25 mouse cellular contexts compared by ENCODE assay signal in the genomic region with DNA sequence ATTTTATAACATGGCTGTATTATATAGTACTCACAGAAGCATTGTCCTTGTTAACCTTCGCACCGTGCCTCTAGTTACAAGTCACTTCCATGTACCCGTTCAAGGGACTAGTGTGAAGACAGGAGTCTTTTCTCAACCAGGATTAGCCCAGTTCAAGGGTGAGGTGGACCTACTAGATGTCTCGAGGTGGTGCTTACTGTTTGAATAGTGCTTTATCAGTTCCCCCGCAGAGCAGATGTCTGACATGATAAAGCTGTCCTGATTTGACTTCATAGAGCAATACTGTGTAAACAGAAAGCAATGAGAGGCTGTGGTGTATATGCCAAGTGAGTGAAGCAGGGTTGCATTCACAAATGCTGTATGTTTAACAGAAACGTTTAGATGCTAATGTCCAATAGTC. TPM values are rescaled to one million over a fixed set of nuclear protein-coding genes. Genes with fewer than 3 reads are reported as not detected.
DNase-seq lines count a peak whose midpoint lies in the region; ATAC-seq and TF ChIP-seq lines count a peak whose summit lies in the region.
"Had no signal": no experiment of that assay in that cellular context is flagged by ENCODE, and none has a peak within 500 bp of the region (broad histone marks: within the 10 kb centered on the region; RNA-seq: fewer than 3 reads in every experiment).

No protein-coding gene starts in this region.

- no peak for TF ChIP-seq RAD21 in MEL (IDR thresholded peaks at IDR 0.05; ENCODE audit: low read depth, low read length)

- H3K27ac ChIP-seq in liver, embryonic 14.5 days, result no peak overlapping the region
- no peak overlapping the region for H3K27ac ChIP-seq in MEL (ENCODE audit: control insufficient read depth, low read depth, low read length)
- no peak overlapping the region for H3K27ac ChIP-seq in liver, embryonic 16.5 days (ENCODE audit: low read length)
- H3K27ac ChIP-seq in left cerebral cortex, adult 2 months, result no peak overlapping the region
- H3K27ac ChIP-seq: forebrain, embryonic 10.5 days; forebrain, embryonic 13.5 days; gastrocnemius, adult 2 months; hindbrain, embryonic 10.5 days; hindbrain, embryonic 13.5 days had no signal

- 0 out of 4 replicates have a peak, but pooled peaks cover 0 to 2% of the 10 kb centered on the region in 2 experiments for H3K4me1 ChIP-seq in liver, embryonic 14.5 days (replicated peaks; ENCODE audit: control insufficient read depth in 2 of 2, insufficient read depth in 2 of 2, low read length in 1 of 2)
- peaks cover 7 to 21% of the 10 kb centered on the region in 2 experiments for H3K4me1 ChIP-seq in MEL (ENCODE audit: control insufficient read depth in 1 of 2, insufficient read depth in 2 of 2, low read length in 2 of 2)
- no peaks in the 10 kb centered on the region for H3K4me1 ChIP-seq in liver, embryonic 16.5 days (ENCODE audit: control insufficient read depth, low read depth, low read length)
- H3K4me1 ChIP-seq: forebrain, embryonic 10.5 days; forebrain, embryonic 13.5 days; hindbrain, embryonic 10.5 days; hindbrain, embryonic 13.5 days had no signal

- no peak for DNase-seq in liver, embryonic 14.5 days (ENCODE audit: low read depth in 3 of 3, low spot score in 3 of 3)
- DNase-seq in liver (no peak), MEL (ENCODE audit: low read depth, low spot score) (no peak)
- DNase-seq in right cerebral cortex, adult 18-20 months, result no peak
- no peak for DNase-seq in left cerebral cortex, adult 2 months (ENCODE audit: extremely low spot score in 1 of 2, low spot score in 2 of 2)
- DNase-seq in layer of hippocampus, postnatal 36 days, result no peak
- DNase-seq: adrenal gland, adult 2 months; adrenal gland, postnatal 14 days; cerebellum, adult 11-12 months; cerebellum, adult 8-10 months; cerebellum, postnatal 10 days; cerebellum, postnatal 36 days; embryo, embryonic 11 days; gastrocnemius, adult 2 months; gastrocnemius, postnatal 14 days; heart, adult 11 months; heart, postnatal 36 days had no signal

- whole genome bisulfite sequencing in liver, embryonic 14.5 days (ENCODE audit: insufficient replicate concordance), result 60% methylated on average over 6 of the region's 6 CpGs
- 55% methylated on average over 6 of the region's 6 CpGs for WGBS in liver, embryonic 16.5 days (ENCODE audit: insufficient replicate concordance)

- no peaks in the 10 kb centered on the region for H3K9me3 ChIP-seq in liver, embryonic 14.5 days (ENCODE audit: control insufficient read depth, low read length)
- no peaks in the 10 kb centered on the region for H3K9me3 ChIP-seq in MEL (replicated peaks; ENCODE audit: insufficient read depth, low read length)
- H3K9me3 ChIP-seq in liver, embryonic 16.5 days (replicated peaks; ENCODE audit: control insufficient read depth, low read length), result no peaks in the 10 kb centered on the region
- H3K9me3 ChIP-seq: forebrain, embryonic 10.5 days; forebrain, embryonic 13.5 days; hindbrain, embryonic 10.5 days; hindbrain, embryonic 13.5 days had no signal

- no peak for TF ChIP-seq POLR2A in MEL (IDR thresholded peaks at IDR 0.05; ENCODE audit: control insufficient read depth in 1 of 2, insufficient read depth in 1 of 2, low read depth in 1 of 2, low read length in 2 of 2, poor library complexity in 1 of 2)

- H3K27me3 ChIP-seq in liver, embryonic 14.5 days (ENCODE audit: control insufficient read depth, insufficient read depth, low read length), result no peaks in the 10 kb centered on the region
- H3K27me3 ChIP-seq in MEL (ENCODE audit: control insufficient read depth in 1 of 2, insufficient read depth in 2 of 2, low read length in 2 of 2), result no peaks in the 10 kb centered on the region
- H3K27me3 ChIP-seq in liver, embryonic 16.5 days (ENCODE audit: control insufficient read depth, insufficient read depth, low read depth, low read length), result no peaks in the 10 kb centered on the region
- H3K27me3 ChIP-seq: forebrain, embryonic 13.5 days; hindbrain, embryonic 13.5 days had no signal

- H3K4me2 ChIP-seq in liver, embryonic 14.5 days (ENCODE audit: low read depth), result no peak overlapping the region
- H3K4me2 ChIP-seq in liver, embryonic 16.5 days (ENCODE audit: low read depth, low read length), result no peak overlapping the region
- H3K4me2 ChIP-seq: forebrain, embryonic 13.5 days; heart, embryonic 11.5 days; hindbrain, embryonic 13.5 days had no signal

- TF ChIP-seq CTCF in liver, embryonic 14.5 days (IDR thresholded peaks at IDR 0.05; ENCODE audit: low read depth), result no peak
- no peak for TF ChIP-seq CTCF in MEL (IDR thresholded peaks at IDR 0.05 in 2 of 3, conservative IDR thresholded peaks at IDR 0.05 in 1 of 3; ENCODE audit: control insufficient read depth in 1 of 3, insufficient read depth in 1 of 3, low read depth in 2 of 3, low read length in 3 of 3, poor library complexity in 1 of 3, severe bottlenecking in 1 of 3)
- no peak for TF ChIP-seq CTCF in left cerebral cortex, adult 2 months (IDR thresholded peaks at IDR 0.05)

- intact Hi-C loops in left cerebral cortex, adult 2 months (cut with DNase I), result no loop called here

- TF ChIP-seq EP300 in liver, embryonic 14.5 days (IDR thresholded peaks at IDR 0.05; ENCODE audit: low read depth), result peak; percentile 26; the same call in 1 of the 2 replicates
- peak in 1 of 2 experiments; percentile 63; a peak in 2 of 4 replicates for TF ChIP-seq EP300 in MEL (IDR thresholded peaks at IDR 0.05; ENCODE audit: low read depth in 1 of 2, low read length in 2 of 2)

- H3K4me3 ChIP-seq in liver, embryonic 14.5 days (ENCODE audit: insufficient read depth in 1 of 2, low read depth in 2 of 2, low read length in 2 of 2), result no peak overlapping the region
- no peak overlapping the region for H3K4me3 ChIP-seq in MEL (ENCODE audit: control insufficient read depth in 1 of 2, insufficient read depth in 1 of 2, low read depth in 2 of 2, low read length in 2 of 2)
- H3K4me3 ChIP-seq in liver, embryonic 16.5 days (ENCODE audit: low read depth, low read length), result no peak overlapping the region
- H3K4me3 ChIP-seq in left cerebral cortex, adult 2 months, result no peak overlapping the region
- H3K4me3 ChIP-seq: forebrain, embryonic 10.5 days; forebrain, embryonic 13.5 days; gastrocnemius, adult 2 months; hindbrain, embryonic 10.5 days; hindbrain, embryonic 13.5 days had no signal

- H3K79me2 ChIP-seq in MEL (ENCODE audit: control insufficient read depth, insufficient read depth, low read length, poor library complexity), result 0 out of 2 replicates have a peak, but pooled peaks cover 2% of the 10 kb centered on the region

- H3K36me3 ChIP-seq in liver, embryonic 14.5 days (replicated peaks; ENCODE audit: control insufficient read depth, insufficient read depth, low read depth), result peaks cover 68% of the 10 kb centered on the region
- peaks cover 36 to 61% of the 10 kb centered on the region in 2 experiments for H3K36me3 ChIP-seq in MEL (ENCODE audit: control insufficient read depth in 1 of 2, insufficient read depth in 2 of 2, low read length in 2 of 2)
- H3K36me3 ChIP-seq in liver, embryonic 16.5 days (ENCODE audit: control insufficient read depth, insufficient read depth), result peaks cover 56% of the 10 kb centered on the region

- H3K9ac ChIP-seq in liver, embryonic 14.5 days (replicated peaks), result no peak overlapping the region
- H3K9ac ChIP-seq in MEL (ENCODE audit: control insufficient read depth, low read depth, low read length, poor library complexity, severe bottlenecking), result no peak overlapping the region
- no peak overlapping the region for H3K9ac ChIP-seq in liver, embryonic 16.5 days (ENCODE audit: low read depth, low read length)
- H3K9ac ChIP-seq: forebrain, embryonic 13.5 days; hindbrain, embryonic 13.5 days had no signal

- peak; percentile 64; the same call in 1 of the 2 replicates for ATAC-seq in liver, embryonic 14.5 days (ENCODE audit: insufficient read depth)
- ATAC-seq in liver, embryonic 16.5 days (ENCODE audit: low read depth), result 0 out of 2 replicates have a peak, but pooled peaks have one; percentile 30
- ATAC-seq: forebrain, embryonic 13.5 days; forebrain, embryonic 16.5 days; hindbrain, embryonic 16.5 days had no signal

TF ChIP-seq in MEL, 35 proteins besides CTCF, POLR2A, EP300 and RAD21:
- TF ChIP-seq CHD1 (IDR thresholded peaks at IDR 0.05; ENCODE audit: low read depth, low read length) (no peak), ETS1 (IDR thresholded peaks at IDR 0.05; ENCODE audit: low read depth, low read length) (0 out of 2 replicates have a peak, but pooled peaks have one; percentile 9), KAT2A (conservative IDR thresholded peaks at IDR 0.05; ENCODE audit: low read depth, low read length) (no peak), SMC3 (IDR thresholded peaks at IDR 0.05; ENCODE audit: low read depth, low read length) (no peak), MAFK (IDR thresholded peaks at IDR 0.05; ENCODE audit: borderline replicate concordance, low read depth, low read length) (no peak), TCF12 (IDR thresholded peaks at IDR 0.05; ENCODE audit: low read depth, low read length) (peak; percentile 80), RCOR1 (IDR thresholded peaks at IDR 0.05; ENCODE audit: low read depth, low read length) (peak; percentile 71; the same call in 1 of the 2 replicates), POLR2AphosphoS2 (IDR thresholded peaks at IDR 0.05; ENCODE audit: low read length) (no peak), CHD2 (IDR thresholded peaks at IDR 0.05; ENCODE audit: low read length) (no peak), ZKSCAN1 (IDR thresholded peaks at IDR 0.05; ENCODE audit: low read depth, low read length) (peak; percentile 64; the same call in 1 of the 2 replicates), NRF1 (IDR thresholded peaks at IDR 0.05; ENCODE audit: insufficient read depth, low read depth, low read length, poor library complexity, severe bottlenecking) (no peak), USF1 (IDR thresholded peaks at IDR 0.05; ENCODE audit: low read depth, low read length) (no peak), MYC (IDR thresholded peaks at IDR 0.05; ENCODE audit: low read depth, low read length) (no peak)

RNA-seq across cellular contexts. Expression of gene Papola, which starts 26.1 kb away (rescaled TPM):
- polyA plus RNA-seq in liver, embryonic 14.5 days (2012; rRNA removed), result 52.3 and 57.4 TPM in 2 replicates
- polyA plus RNA-seq in liver, embryonic 14.5 days (2014; fragmentation: Nextera tagmentation; extraction: Ambion mirVana), result 79.2 and 88.7 TPM in 2 replicates
- total RNA-seq in MEL (2012; rRNA removed), result 144 and 162 TPM in 2 replicates
- 100 to 1,000 TPM; 193 to 329 TPM for polyA plus RNA-seq in MEL (2012; ENCODE audit: insufficient read depth in 1 of 2, insufficient read length in 2 of 2, low read depth in 1 of 2, low replicate concordance in 2 of 2, missing spikeins in 1 of 2)
- polyA plus RNA-seq in liver, embryonic 16.5 days (2015; fragmentation: Nextera tagmentation; extraction: Ambion mirVana), result 81.6 and 88.3 TPM in 2 replicates
- total RNA-seq in left cerebral cortex, adult 2 months (2021), result 100 to 1,000 TPM; 142 to 162 TPM
- total RNA-seq in layer of hippocampus, postnatal 36 days (2021), result 100 to 1,000 TPM; 155 to 173 TPM
